Mouse (Mus musculus) liver, embryonic 13.5 days (tissue): ENCODE data around the gene Mamdc2. TPM values are rescaled to one million over a fixed set of nuclear protein-coding genes. Genes with fewer than 3 reads are reported as not detected.

Source experiments
- ATAC-seq: fragments of 200-750 bp; cut with Nextera tagmentation; 2 replicates; pipeline ENCODE4 v1.8.0; 2017; ENCODE audit warnings: low read depth, mild to moderate bottlenecking, moderate number of reproducible peaks, moderate library complexity
- DNase-seq: peaks from one replicate; pipeline ENCODE4 v3.0.0; 2022
- H3K27ac ChIP-seq: fragments of 300-500 bp; sonication (generic); 2 replicates; pipeline ENCODE4 v1.5.1; 2015; ENCODE audit warnings: moderate library complexity, mild to moderate bottlenecking, inconsistent platforms
- H3K27me3 ChIP-seq: fragments of 300-500 bp; sonication (generic); 2 replicates; pipeline ENCODE4 v1.6.1; 2015; ENCODE audit warnings: mild to moderate bottlenecking, inconsistent platforms
- H3K36me3 ChIP-seq: fragments of 300-500 bp; sonication (generic); 2 replicates; pipeline ENCODE4 v1.6.1; 2015; ENCODE audit warnings: mild to moderate bottlenecking, inconsistent platforms
- H3K4me1 ChIP-seq: fragments of 300-500 bp; sonication (generic); replicated peaks from 2 replicates; pipeline ENCODE4 v1.6.1; 2015; ENCODE audit warnings: inconsistent platforms
- H3K4me2 ChIP-seq: fragments of 300-500 bp; sonication (generic); 2 replicates; pipeline ENCODE4 v1.6.1; 2015; ENCODE audit warnings: inconsistent platforms, mild to moderate bottlenecking, moderate library complexity
- H3K4me3 ChIP-seq: fragments of 300-500 bp; sonication (generic); replicated peaks from 2 replicates; pipeline ENCODE4 v1.5.1; 2015; ENCODE audit warnings: mild to moderate bottlenecking, inconsistent platforms
- H3K9ac ChIP-seq: fragments of 300-500 bp; sonication (generic); 2 replicates; pipeline ENCODE4 v1.6.1; 2015; ENCODE audit warnings: mild to moderate bottlenecking, inconsistent platforms
- H3K9me3 ChIP-seq: fragments of 300-500 bp; sonication (generic); replicated peaks from 2 replicates; pipeline ENCODE4 v1.6.1; 2016; ENCODE audit warnings: inconsistent platforms
- WGBS: fragments of 180-500 bp; shearing (Covaris S2); methylation state at CpG from one replicate; pipeline ENCODE4 v1.1.7; 2015; ENCODE audit not compliant: insufficient replicate concordance; 5-methylcytosine and 5-hydroxymethylcytosine counted together
- polyA plus RNA-seq: library from polyadenylated mRNA; unstranded; fragments of >200 nt; fragmentation: Nextera tagmentation; extraction: Ambion mirVana; gene quantifications from 2 replicates; pipeline ENCODE4 v1.2.1, GENCODE M21; 2015

Mamdc2 gene
- polyA plus RNA-seq, 1 experiment from 2014 or later, result 0.31 TPM

DNA sequence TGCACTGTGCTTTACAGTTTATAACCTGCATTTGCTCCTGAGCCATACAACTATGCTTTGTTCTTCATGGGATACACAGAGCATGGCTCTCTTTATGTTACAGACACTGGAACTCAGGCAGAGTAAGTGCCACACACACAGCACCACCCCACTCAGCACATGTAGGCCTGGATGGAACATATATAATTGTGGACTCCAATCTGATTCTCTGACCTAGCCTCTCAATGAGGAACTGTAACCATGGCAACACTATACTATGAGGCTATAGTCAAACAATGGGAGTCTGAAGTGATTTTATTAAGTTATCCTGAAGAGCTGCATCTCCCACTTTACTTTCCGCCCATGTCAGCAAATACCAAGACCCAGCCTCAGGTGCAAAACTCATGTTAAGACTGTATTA lies 30.6 kb downstream of the Mamdc2 start:
- Histone ChIP-seq H3K4me3 (no peak overlapping the region), H3K27ac (no peak overlapping the region), H3K36me3 (no peaks in the 10 kb centered on the region), H3K9ac (no peak overlapping the region), H3K4me2 (no peak overlapping the region), H3K27me3 (no peaks in the 10 kb centered on the region), H3K9me3 (no peaks in the 10 kb centered on the region), H3K4me1 (no peaks in the 10 kb centered on the region)
- ATAC-seq (no peak), DNase-seq (no peak)
- 50% methylated on average over 1 of the region's 1 CpGs for WGBS

DNA sequence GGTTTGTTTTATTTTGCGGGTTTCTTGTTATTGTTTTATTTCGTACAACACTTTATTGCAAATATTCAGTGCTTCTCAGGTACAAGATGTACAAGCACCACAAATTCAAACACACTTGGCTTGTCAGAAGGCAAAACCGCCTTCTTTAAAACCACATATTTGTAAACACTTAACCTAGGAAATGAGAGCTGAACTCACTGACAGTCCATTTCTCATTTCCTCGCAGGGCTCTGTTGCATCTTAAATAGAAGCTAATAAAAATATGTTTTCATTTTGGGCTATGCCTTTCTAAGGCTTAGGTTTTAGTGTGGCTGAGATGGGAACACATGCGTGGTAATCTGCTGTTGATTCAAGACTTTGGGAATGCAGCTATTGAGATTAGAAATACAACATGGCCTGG lies 37.4 kb downstream of the Mamdc2 start:
- Histone ChIP-seq H3K4me2 (no peak overlapping the region), H3K9me3 (no peaks in the 10 kb centered on the region), H3K36me3 (no peaks in the 10 kb centered on the region), H3K9ac (no peak overlapping the region), H3K27me3 (no peaks in the 10 kb centered on the region), H3K4me3 (no peak overlapping the region), H3K27ac (no peak overlapping the region), H3K4me1 (no peaks in the 10 kb centered on the region)
- ATAC-seq (no peak), DNase-seq (no peak)
- 63% methylated on average over 5 of the region's 5 CpGs for WGBS

DNA sequence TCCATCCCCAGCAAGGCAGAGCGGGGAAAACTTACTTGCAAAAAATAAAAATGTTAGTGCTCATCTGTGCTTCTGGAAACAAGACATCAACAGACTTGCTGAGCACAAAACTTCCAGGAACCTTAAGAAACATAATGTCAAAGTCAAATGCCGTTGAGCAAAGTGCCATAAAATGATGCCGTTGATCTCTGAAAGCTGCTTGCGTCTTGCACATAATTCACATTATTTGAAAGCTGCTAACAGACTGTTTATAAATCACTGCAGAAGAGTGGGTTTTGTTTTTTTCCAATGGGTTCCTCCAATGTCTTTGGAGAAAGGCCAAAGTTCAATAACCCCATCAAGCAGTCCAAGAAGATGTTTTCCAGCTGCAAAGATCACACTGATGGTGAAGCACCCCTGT lies 37.9 kb downstream of the Mamdc2 start:
- H3K9me3 ChIP-seq, result no peaks in the 10 kb centered on the region

DNA sequence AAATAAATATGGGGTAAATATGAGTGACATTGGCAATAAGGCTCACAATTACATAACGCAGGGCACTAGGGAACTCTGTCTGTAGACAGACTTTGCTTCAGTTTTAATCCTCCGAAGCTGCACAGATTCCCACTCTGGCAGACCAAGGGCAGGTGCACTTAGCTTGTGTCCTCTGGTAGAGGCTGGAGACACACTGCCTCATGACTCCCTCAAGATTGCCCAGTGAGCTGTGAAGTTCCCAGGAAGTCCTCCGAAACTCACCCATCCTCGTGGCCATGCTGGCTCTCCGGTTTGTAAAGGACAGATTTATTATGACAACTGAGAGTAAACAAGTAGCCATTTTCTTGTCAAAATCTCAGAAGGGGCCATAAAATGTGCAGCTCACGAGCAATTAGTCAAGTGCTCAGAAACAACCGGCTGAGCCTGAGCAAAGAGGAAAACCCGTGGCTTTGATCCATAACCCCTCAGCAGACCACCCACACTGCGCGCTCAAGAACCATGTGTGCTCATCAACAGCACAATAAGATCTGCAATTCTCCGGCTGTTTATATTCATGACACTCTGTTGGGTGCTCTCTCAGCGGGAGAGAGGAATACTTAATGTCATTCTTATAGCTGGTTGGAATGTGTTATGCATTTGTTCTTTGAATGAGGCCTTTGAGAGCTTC lies 46.6 kb downstream of the Mamdc2 start:
- ATAC-seq, result no peak
- 61% methylated on average over 12 of the region's 12 CpGs for WGBS
- H3K4me1 ChIP-seq, result no peaks in the 10 kb centered on the region

More for the DNA sequence above, 37.9 kb downstream of the Mamdc2 start:
- no peak for DNase-seq
- H3K4me3 ChIP-seq, result no peak overlapping the region
- no peaks in the 10 kb centered on the region for H3K4me1 ChIP-seq
- no peak for ATAC-seq
- H3K27ac ChIP-seq, result no peak overlapping the region
- H3K4me2 ChIP-seq, result no peak overlapping the region
- 75% methylated on average over 4 of the region's 4 CpGs for WGBS
- H3K36me3 ChIP-seq, result no peaks in the 10 kb centered on the region
- no peaks in the 10 kb centered on the region for H3K27me3 ChIP-seq
- no peak overlapping the region for H3K9ac ChIP-seq

DNA sequence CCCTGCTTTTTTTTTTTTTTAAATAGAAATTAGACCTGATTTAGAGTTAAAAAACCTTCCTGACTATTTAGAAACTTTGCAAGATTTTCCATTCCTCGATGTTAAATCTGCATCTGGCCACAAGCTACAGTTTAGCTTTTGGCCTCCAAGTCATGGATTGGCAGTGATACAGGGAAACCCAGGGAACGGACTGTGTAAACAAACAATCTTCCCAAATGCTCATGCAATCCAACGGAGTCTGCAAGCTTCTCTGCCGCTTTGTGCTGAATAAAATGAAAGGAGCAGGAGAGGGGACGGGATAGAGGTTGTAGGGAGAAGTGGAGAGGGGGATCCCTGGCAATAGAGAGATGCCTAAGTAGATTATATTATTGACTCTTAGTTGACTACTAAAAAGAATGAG lies 47.8 kb downstream of the Mamdc2 start:
- Histone ChIP-seq H3K9ac (no peak overlapping the region), H3K27me3 (no peaks in the 10 kb centered on the region), H3K4me1 (no peaks in the 10 kb centered on the region), H3K4me2 (no peak overlapping the region), H3K36me3 (no peaks in the 10 kb centered on the region), H3K27ac (no peak overlapping the region), H3K9me3 (no peaks in the 10 kb centered on the region), H3K4me3 (no peak overlapping the region)
- 55% methylated on average over 5 of the region's 5 CpGs for WGBS
- DNase-seq (no peak), ATAC-seq (no peak)

More for the DNA sequence above, 46.6 kb downstream of the Mamdc2 start:
- no peaks in the 10 kb centered on the region for H3K36me3 ChIP-seq
- H3K27ac ChIP-seq, result no peak overlapping the region
- no peaks in the 10 kb centered on the region for H3K9me3 ChIP-seq
- no peak for DNase-seq
- H3K27me3 ChIP-seq, result no peaks in the 10 kb centered on the region
- no peak overlapping the region for H3K4me3 ChIP-seq
- H3K4me2 ChIP-seq, result no peak overlapping the region
- H3K9ac ChIP-seq, result no peak overlapping the region

DNA sequence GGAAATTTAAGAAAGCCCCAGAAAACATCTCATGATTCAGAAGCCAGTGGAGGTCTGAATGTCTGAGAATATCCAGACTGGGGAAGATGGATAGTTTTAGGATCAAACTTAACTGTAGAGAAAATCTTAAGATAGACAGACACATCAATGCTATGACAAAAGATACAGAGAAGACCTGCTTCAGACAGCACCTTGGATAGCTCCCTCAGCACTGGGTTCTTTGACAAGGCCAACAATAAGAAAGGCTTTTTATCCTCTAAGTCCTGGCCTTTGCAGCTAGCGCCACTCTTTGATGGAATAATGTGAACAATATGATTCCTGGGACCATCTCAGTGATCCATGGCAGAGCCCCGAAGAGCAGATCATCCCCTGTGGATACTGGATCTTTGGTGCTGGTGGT lies 52.3 kb downstream of the Mamdc2 start:
- no peak for DNase-seq
- WGBS, result 52% methylated on average over 2 of the region's 2 CpGs
- no peaks in the 10 kb centered on the region for H3K27me3 ChIP-seq

DNA sequence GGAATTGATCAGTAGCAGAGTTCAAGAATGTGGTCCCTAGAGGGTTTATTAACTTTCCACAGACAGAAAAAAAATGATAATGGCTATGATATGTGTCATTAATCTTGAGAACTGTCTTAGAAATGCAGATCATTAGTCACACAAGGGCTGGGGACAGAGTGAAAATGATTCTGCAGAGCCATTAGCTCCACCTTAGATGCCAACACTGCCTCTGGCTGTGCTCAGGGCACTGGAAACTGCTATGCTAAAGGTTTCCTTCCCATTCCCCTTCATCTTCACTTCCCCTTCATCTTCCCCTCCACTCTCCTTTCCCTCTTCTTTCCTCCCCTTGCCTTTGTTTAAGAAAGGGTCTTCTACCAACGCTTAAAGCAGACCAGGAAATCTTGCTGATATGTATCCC lies 53.6 kb downstream of the Mamdc2 start:
- no peak overlapping the region for H3K4me3 ChIP-seq
- 58% methylated on average over 1 of the region's 1 CpGs for whole genome bisulfite sequencing

More for the DNA sequence above, 52.3 kb downstream of the Mamdc2 start:
- H3K9me3 ChIP-seq, result no peaks in the 10 kb centered on the region
- H3K4me1 ChIP-seq, result no peaks in the 10 kb centered on the region
- no peak overlapping the region for H3K9ac ChIP-seq
- no peak overlapping the region for H3K4me3 ChIP-seq
- no peaks in the 10 kb centered on the region for H3K36me3 ChIP-seq
- no peak for ATAC-seq
- H3K4me2 ChIP-seq, result no peak overlapping the region
- no peak overlapping the region for H3K27ac ChIP-seq

DNA sequence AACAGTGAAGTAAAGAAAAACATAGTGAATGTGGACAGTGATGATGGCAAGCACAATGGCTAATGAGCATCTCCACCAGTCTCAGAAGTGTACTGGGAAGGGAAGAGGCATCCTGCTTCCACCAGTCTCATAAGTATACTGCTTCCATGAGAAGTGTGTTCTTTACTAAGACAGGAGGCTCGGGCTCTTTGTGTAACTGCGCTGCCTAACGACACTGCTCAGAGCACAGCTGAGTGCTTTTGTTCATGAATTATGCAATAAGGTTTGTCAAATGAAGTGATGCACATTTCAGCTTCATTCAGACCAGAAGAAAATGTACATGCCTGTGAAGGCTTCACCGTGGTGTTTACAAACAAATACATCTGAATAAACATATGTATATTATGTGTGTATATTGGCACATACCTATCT lies 59.4 kb downstream of the Mamdc2 start:
- 77% methylated on average over 4 of the region's 4 CpGs for WGBS
- Histone ChIP-seq H3K27me3 (no peaks in the 10 kb centered on the region), H3K9ac (no peak overlapping the region), H3K4me2 (no peak overlapping the region), H3K4me1 (no peaks in the 10 kb centered on the region), H3K27ac (no peak overlapping the region), H3K4me3 (no peak overlapping the region), H3K36me3 (no peaks in the 10 kb centered on the region), H3K9me3 (no peaks in the 10 kb centered on the region)
- ATAC-seq, result no peak
- DNase-seq, result no peak

More for the DNA sequence above, 53.6 kb downstream of the Mamdc2 start:
- DNase-seq (no peak), ATAC-seq (no peak)
- no peaks in the 10 kb centered on the region for H3K27me3 ChIP-seq
- H3K9me3 ChIP-seq, result no peaks in the 10 kb centered on the region
- H3K4me2 ChIP-seq, result no peak overlapping the region
- no peaks in the 10 kb centered on the region for H3K4me1 ChIP-seq
- H3K27ac ChIP-seq, result no peak overlapping the region
- H3K36me3 ChIP-seq, result no peaks in the 10 kb centered on the region
- no peak overlapping the region for H3K9ac ChIP-seq

DNA sequence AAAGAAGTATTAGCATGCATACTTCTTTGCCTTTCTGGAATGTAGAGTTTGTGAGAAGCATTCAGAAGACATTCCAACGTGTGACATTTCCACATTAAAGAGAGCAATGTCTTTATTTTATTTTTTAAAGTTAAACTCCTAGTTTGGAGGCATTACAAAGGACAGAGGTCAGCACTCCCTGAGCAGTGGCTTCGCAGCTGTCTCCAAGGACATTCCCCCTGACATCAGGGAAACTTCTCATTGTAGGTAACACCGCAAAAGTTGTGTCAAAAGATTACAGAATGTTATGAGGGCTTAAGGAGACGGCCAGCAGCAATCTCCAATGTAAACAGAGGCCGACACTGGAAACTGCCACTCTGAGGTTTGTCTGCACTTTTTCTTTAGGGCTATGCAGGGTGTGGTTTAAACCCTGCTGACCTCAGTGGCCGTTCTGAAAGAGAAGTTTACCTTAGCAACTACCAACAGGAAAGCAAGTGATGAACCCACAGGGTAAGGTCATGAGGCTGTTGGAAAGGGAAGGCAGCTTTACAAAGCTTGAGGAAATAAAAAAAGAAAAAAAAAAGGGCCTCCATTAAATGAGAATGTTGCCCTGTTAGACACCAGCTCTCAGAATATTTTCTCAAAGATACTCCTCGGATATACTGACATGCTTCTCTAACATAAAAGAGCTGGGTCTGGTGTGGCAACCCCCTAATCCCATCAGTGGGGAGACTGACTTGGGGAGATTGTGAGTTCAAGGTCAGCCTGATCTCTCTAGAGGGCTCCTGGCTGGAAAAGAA lies 60.0 kb downstream of the Mamdc2 start:
- 26% methylated on average over 7 of the region's 7 CpGs for WGBS
- H3K27me3 ChIP-seq, result no peaks in the 10 kb centered on the region
- DNase-seq (no peak), ATAC-seq (no peak)
- H3K4me1 ChIP-seq, result no peaks in the 10 kb centered on the region
- H3K9ac ChIP-seq, result no peak overlapping the region
- no peak overlapping the region for H3K4me2 ChIP-seq
- H3K27ac ChIP-seq, result no peak overlapping the region
- no peak overlapping the region for H3K4me3 ChIP-seq
- no peaks in the 10 kb centered on the region for H3K9me3 ChIP-seq
- no peaks in the 10 kb centered on the region for H3K36me3 ChIP-seq

DNA sequence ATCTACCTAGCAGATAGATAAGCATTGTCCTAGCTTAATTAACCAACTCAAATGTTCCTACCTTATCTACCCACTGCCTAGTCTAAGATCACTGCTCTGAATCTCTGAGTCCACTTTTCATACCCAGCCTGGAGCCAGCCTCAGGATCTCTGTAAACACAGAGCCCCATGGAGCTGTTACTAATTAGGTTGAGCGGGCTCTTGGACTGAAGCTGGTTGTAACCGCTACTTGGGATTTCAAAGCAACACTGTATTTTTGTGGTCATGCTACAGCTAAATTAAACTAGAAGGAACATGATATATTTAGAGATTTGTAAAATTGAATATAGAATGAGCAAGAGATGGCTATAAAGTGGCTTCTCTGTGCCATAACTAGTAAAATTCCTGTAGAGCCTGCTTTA lies 65.8 kb downstream of the Mamdc2 start:
- no peak for ATAC-seq
- Histone ChIP-seq H3K4me2 (no peak overlapping the region), H3K9ac (no peak overlapping the region), H3K4me3 (no peak overlapping the region), H3K27me3 (no peaks in the 10 kb centered on the region), H3K36me3 (no peaks in the 10 kb centered on the region), H3K4me1 (no peaks in the 10 kb centered on the region), H3K27ac (no peak overlapping the region), H3K9me3 (no peaks in the 10 kb centered on the region)
- no peak for DNase-seq
- 72% methylated on average over 2 of the region's 2 CpGs for WGBS

DNA sequence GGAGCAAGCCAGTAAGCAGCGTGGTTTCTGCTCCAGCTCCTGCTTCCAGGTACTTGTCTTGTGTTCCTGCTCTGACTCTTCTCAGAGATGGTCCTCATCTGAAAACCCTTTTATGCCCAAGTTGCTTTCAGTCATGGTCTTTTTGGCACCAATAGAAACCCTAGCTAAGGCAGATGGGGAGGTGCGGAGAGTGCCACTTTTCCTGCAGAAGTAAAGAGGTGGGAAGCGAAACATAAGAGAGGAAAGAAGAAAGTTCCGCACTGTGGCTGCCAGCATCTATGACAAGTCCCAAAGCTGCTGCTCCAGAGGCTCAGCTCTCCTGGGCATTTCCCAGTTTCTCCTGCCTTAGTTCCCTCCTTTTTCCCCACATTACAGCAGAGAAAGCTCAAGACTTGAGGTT lies 67.3 kb downstream of the Mamdc2 start:
- H3K27me3 ChIP-seq, result no peaks in the 10 kb centered on the region
- H3K27ac ChIP-seq, result no peak overlapping the region
- H3K4me2 ChIP-seq, result no peak overlapping the region
- no peaks in the 10 kb centered on the region for H3K36me3 ChIP-seq
- no peaks in the 10 kb centered on the region for H3K9me3 ChIP-seq
- no peak overlapping the region for H3K4me3 ChIP-seq
- ATAC-seq (no peak), DNase-seq (no peak)
- H3K9ac ChIP-seq, result no peak overlapping the region
- 80% methylated on average over 4 of the region's 4 CpGs for WGBS
- H3K4me1 ChIP-seq, result no peaks in the 10 kb centered on the region
